Mouse (Mus musculus) hindbrain, postnatal 0 days (tissue): ENCODE measurements around the gene Gm10073. TPM values are rescaled to one million over a fixed set of nuclear protein-coding genes. Genes with fewer than 3 reads are reported as not detected.
"Not testable (repeated sequence)": the region's sequence is repeated elsewhere in the genome, so short reads cannot be mapped to it uniquely, and the experiment has no call there.

Experiments used
- ATAC-seq: fragments of 200-750 bp; cut with Nextera tagmentation; 2 replicates; pipeline ENCODE4 v1.8.0; 2017; ENCODE audit warnings: mild to moderate bottlenecking, moderate TSS enrichment, moderate library complexity
- DNase-seq: peaks from one replicate; pipeline ENCODE4 v3.0.0-alpha.2; 2015; ENCODE audit warnings: low spot score
- H3K27ac ChIP-seq: fragments of 300-500 bp; sonication (generic); 2 replicates; pipeline ENCODE4 v1.5.1; 2014; ENCODE audit warnings: mild to moderate bottlenecking
- H3K27me3 ChIP-seq: fragments of 300-500 bp; sonication (generic); 2 replicates; pipeline ENCODE4 v1.6.1; 2014; ENCODE audit warnings: low read length, mixed read lengths; ENCODE audit not compliant: insufficient read depth
- H3K36me3 ChIP-seq: fragments of 300-500 bp; sonication (generic); 2 replicates; pipeline ENCODE4 v1.6.1; 2014; ENCODE audit warnings: low read length, mixed read lengths; ENCODE audit not compliant: insufficient read depth
- H3K4me1 ChIP-seq: fragments of 300-500 bp; sonication (generic); 2 replicates; pipeline ENCODE4 v1.6.1; 2014; ENCODE audit warnings: antibody characterized with exemption, low read length, mixed read lengths; ENCODE audit not compliant: insufficient read depth
- H3K4me2 ChIP-seq: fragments of 300-500 bp; sonication (generic); 2 replicates; pipeline ENCODE4 v1.6.1; 2014; ENCODE audit warnings: low read depth, mild to moderate bottlenecking, low read length, moderate library complexity, mixed read lengths
- H3K4me3 ChIP-seq: fragments of 300-500 bp; sonication (generic); 2 replicates; pipeline ENCODE4 v1.5.1; 2014; ENCODE audit warnings: low read length
- H3K9ac ChIP-seq: fragments of 300-500 bp; sonication (generic); replicated peaks from 2 replicates; pipeline ENCODE4 v1.6.1; 2014; ENCODE audit warnings: mild to moderate bottlenecking, low read length, moderate library complexity, mixed read lengths
- H3K9me3 ChIP-seq: fragments of 300-500 bp; sonication (generic); 2 replicates; pipeline ENCODE4 v1.6.1; 2016; ENCODE audit warnings: low read length, mixed read lengths
- CTCF ChIP-seq: IDR thresholded peaks from 2 replicates; pipeline ENCODE4 v1.5.1; 2016; ENCODE audit warnings: antibody characterized with exemption, control low read depth, low read depth
- WGBS: fragments of 180-500 bp; shearing (Covaris S2); extraction: QIAGEN DNeasy Blood & Tissue Kit; methylation state at CpG from one replicate; pipeline ENCODE4 v1.1.7; 2014; 5-methylcytosine and 5-hydroxymethylcytosine counted together
- polyA plus RNA-seq: library from polyadenylated mRNA; unstranded; fragments of >200 nt; fragmentation: Nextera tagmentation; extraction: Ambion mirVana; gene quantifications from 2 replicates; pipeline ENCODE4 v1.2.1, GENCODE M21; 2015
- total RNA-seq: library from RNA; depleted of rRNA; stranded (reverse); fragments of >200 nt; gene quantifications from 2 replicates; pipeline ENCODE4 v1.2.3, GENCODE M21; 2014

Gene Gm10073
- total and polyA plus RNA-seq, 2 experiments from 2014 or later = 6.1 to 82.5 TPM

- 0 out of 2 replicates have a peak, but pooled peaks cover 11% of the 10 kb centered on the region for H3K4me1 ChIP-seq
- DNase-seq (no peak), ATAC-seq (no peak)
- WGBS = 32% methylated on average over 7 of the region's 7 CpGs
- no peak overlapping the region for H3K4me3 ChIP-seq
- TF ChIP-seq CTCF = no peak
- H3K27ac ChIP-seq = no peak overlapping the region
- H3K36me3 ChIP-seq = no peaks in the 10 kb centered on the region
- H3K9ac ChIP-seq = no peak overlapping the region
- no peaks in the 10 kb centered on the region for H3K9me3 ChIP-seq
- no peak overlapping the region for H3K4me2 ChIP-seq
- peaks cover 18% of the 10 kb centered on the region for H3K27me3 ChIP-seq
These were observed 26.2 kb upstream of the Gm10073 start for GRCm38 (mm10) chr8:106599265-106599979.

GRCm38 (mm10) chr8:106597067-106597466 lies 23.8 kb upstream of the Gm10073 start:
- 96% methylated on average over 5 of the region's 5 CpGs for WGBS
- H3K9ac ChIP-seq = no peak overlapping the region

DNA sequence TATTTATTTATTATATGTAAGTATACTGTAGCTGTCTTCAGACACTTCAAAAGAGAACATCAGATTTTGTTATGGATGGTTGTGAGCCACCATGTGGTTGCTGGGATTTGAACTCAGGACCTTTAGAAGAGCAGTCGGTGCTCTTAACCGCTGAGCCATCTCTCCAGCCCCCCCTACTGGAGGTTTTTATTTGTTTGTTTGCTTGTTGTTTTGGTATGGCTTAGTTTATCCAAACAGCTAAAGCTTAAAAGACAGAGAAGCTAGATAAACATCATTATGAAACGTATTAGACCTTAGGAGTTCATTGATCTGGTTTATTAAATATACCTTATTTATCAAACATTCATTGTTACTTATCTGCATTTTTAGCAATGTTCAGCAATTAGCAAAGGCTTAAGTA lies 22.4 kb upstream of the Gm10073 start:
- WGBS = 98% methylated on average over 3 of the region's 3 CpGs
- not testable (repeated sequence) for H3K9ac ChIP-seq

More at GRCm38 (mm10) chr8:106597067-106597466, 23.8 kb upstream of the Gm10073 start:
- no peak overlapping the region for H3K27ac ChIP-seq
- H3K4me3 ChIP-seq = no peak overlapping the region
- H3K36me3 ChIP-seq = no peaks in the 10 kb centered on the region
- TF ChIP-seq CTCF = no peak
- no peak for ATAC-seq
- H3K4me1 ChIP-seq = no peaks in the 10 kb centered on the region
- H3K9me3 ChIP-seq = no peaks in the 10 kb centered on the region
- no peaks in the 10 kb centered on the region for H3K27me3 ChIP-seq
- DNase-seq = no peak
- no peak overlapping the region for H3K4me2 ChIP-seq

GRCm38 (mm10) chr8:106592458-106592857 lies 19.2 kb upstream of the Gm10073 start:
- Histone ChIP-seq H3K9ac (no peak overlapping the region), H3K27me3 (no peaks in the 10 kb centered on the region), H3K36me3 (no peaks in the 10 kb centered on the region), H3K4me3 (no peak overlapping the region), H3K27ac (no peak overlapping the region), H3K9me3 (no peaks in the 10 kb centered on the region), H3K4me2 (no peak overlapping the region), H3K4me1 (no peaks in the 10 kb centered on the region)
- DNase-seq (no peak), ATAC-seq (no peak)
- no peak for TF ChIP-seq CTCF
- 68% methylated on average over 2 of the region's 3 CpGs for WGBS

More for the DNA sequence above, 22.4 kb upstream of the Gm10073 start:
- not testable (repeated sequence) for DNase-seq, H3K4me2 ChIP-seq, H3K4me1 ChIP-seq, H3K4me3 ChIP-seq, H3K9me3 ChIP-seq, ATAC-seq, H3K36me3 ChIP-seq, H3K27ac ChIP-seq, H3K27me3 ChIP-seq

- Histone ChIP-seq H3K9ac (no peak overlapping the region), H3K4me2 (no peak overlapping the region), H3K27ac (no peak overlapping the region), H3K4me3 (no peak overlapping the region), H3K27me3 (no peaks in the 10 kb centered on the region), H3K9me3 (no peaks in the 10 kb centered on the region), H3K4me1 (no peaks in the 10 kb centered on the region), H3K36me3 (no peaks in the 10 kb centered on the region)
- ATAC-seq (no peak), DNase-seq (no peak)
- 73% methylated on average over 3 of the region's 3 CpGs for WGBS
- TF ChIP-seq CTCF = no peak
These were observed 15.5 kb upstream of the Gm10073 start for GRCm38 (mm10) chr8:106588443-106589431.

DNA sequence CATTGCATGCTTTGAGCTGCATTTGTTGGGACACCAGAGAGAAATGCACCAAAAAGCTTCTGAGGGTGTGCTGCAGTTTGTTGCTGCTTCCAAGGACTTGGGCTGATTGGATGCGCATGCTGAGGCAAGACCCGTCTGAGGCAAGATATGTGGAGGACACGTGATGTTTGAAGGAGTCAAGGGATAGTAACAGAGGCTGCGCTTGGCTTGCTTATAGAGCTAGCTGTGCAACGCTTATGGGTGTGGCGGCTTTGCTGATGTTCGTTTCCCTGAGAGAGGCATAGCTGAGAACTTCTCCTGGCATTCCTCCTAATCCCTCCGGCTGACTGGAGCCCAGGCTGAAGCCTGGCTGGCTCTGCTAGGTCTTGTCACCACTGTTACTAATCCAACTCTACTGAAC lies 13.6 kb upstream of the Gm10073 start:
- Histone ChIP-seq H3K9me3 (no peaks in the 10 kb centered on the region), H3K27me3 (no peaks in the 10 kb centered on the region), H3K27ac (no peak overlapping the region), H3K36me3 (no peaks in the 10 kb centered on the region), H3K9ac (no peak overlapping the region), H3K4me3 (no peak overlapping the region), H3K4me1 (no peaks in the 10 kb centered on the region), H3K4me2 (no peak overlapping the region)
- ATAC-seq = no peak
- no peak for TF ChIP-seq CTCF
- 77% methylated on average over 8 of the region's 8 CpGs for WGBS
- no peak for DNase-seq

DNA sequence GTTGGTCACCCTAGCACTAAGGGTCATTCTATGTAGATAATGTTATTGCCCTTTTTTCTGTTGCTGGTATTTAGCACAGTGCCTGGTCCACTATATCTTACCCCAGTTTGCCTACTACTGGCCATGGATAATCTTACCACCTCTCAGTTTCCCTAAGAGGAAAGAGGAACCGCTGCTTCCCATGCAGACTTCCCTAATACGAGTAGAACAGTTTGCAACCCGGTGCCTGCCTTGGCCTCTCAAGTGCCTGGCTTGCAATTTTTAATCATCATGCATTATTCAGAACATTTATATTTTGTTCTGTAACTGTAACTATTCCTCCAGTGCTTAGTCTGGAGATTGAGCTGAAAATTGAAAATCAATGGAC lies 12.4 kb upstream of the Gm10073 start:
- ATAC-seq = no peak
- WGBS = 88% methylated on average over 3 of the region's 3 CpGs
- no peaks in the 10 kb centered on the region for H3K27me3 ChIP-seq

More for the DNA sequence above, 12.4 kb upstream of the Gm10073 start:
- no peak overlapping the region for H3K9ac ChIP-seq
- H3K9me3 ChIP-seq = no peaks in the 10 kb centered on the region
- no peaks in the 10 kb centered on the region for H3K4me1 ChIP-seq
- no peak for DNase-seq
- H3K4me3 ChIP-seq = no peak overlapping the region
- H3K4me2 ChIP-seq = no peak overlapping the region
- no peaks in the 10 kb centered on the region for H3K36me3 ChIP-seq
- no peak for TF ChIP-seq CTCF
- no peak overlapping the region for H3K27ac ChIP-seq
